Mouse (Mus musculus) embryonic facial prominence, embryonic 14.5 days (tissue): ENCODE measurements around the gene Abr. TPM values are rescaled to one million over a fixed set of nuclear protein-coding genes. Genes with fewer than 3 reads are reported as not detected.

Source experiments
- ATAC-seq: fragments of 200-750 bp; cut with Nextera tagmentation; 2 replicates; pipeline ENCODE4 v1.8.0; 2017; ENCODE audit warnings: low read depth, moderate number of reproducible peaks, moderate TSS enrichment
- DNase-seq: peaks from one replicate; pipeline ENCODE4 v3.0.0-alpha.2; 2015; ENCODE audit warnings: low spot score
- H3K27ac ChIP-seq: fragments of 300-500 bp; sonication (generic); replicated peaks from 2 replicates; pipeline ENCODE4 v1.5.1; 2014; ENCODE audit warnings: low read depth, mild to moderate bottlenecking, low read length, moderate library complexity
- H3K27me3 ChIP-seq: fragments of 300-500 bp; sonication (generic); replicated peaks from 2 replicates; pipeline ENCODE4 v1.6.1; 2014; ENCODE audit warnings: low read length; ENCODE audit not compliant: control insufficient read depth, insufficient read depth
- H3K36me3 ChIP-seq: fragments of 300-500 bp; sonication (generic); 2 replicates; pipeline ENCODE4 v1.6.1; 2014; ENCODE audit warnings: low read length, mixed read lengths; ENCODE audit not compliant: control insufficient read depth, insufficient read depth
- H3K4me1 ChIP-seq: fragments of 300-500 bp; sonication (generic); 2 replicates; pipeline ENCODE4 v1.6.1; 2014; ENCODE audit warnings: antibody characterized with exemption, low read length; ENCODE audit not compliant: control insufficient read depth, insufficient read depth
- H3K4me2 ChIP-seq: fragments of 300-500 bp; sonication (generic); 2 replicates; pipeline ENCODE4 v1.6.1; 2014; ENCODE audit warnings: low read depth, mild to moderate bottlenecking, low read length, moderate library complexity, mixed read lengths
- H3K4me3 ChIP-seq: fragments of 300-500 bp; sonication (generic); 2 replicates; pipeline ENCODE4 v1.5.1; 2014; ENCODE audit warnings: low read depth, mild to moderate bottlenecking, low read length
- H3K9ac ChIP-seq: fragments of 300-500 bp; sonication (generic); 2 replicates; pipeline ENCODE4 v1.6.1; 2014; ENCODE audit warnings: low read depth, mild to moderate bottlenecking, low read length, moderate library complexity, mixed read lengths
- H3K9me3 ChIP-seq: fragments of 300-500 bp; sonication (generic); 2 replicates; pipeline ENCODE4 v1.6.1; 2016; ENCODE audit warnings: low read length; ENCODE audit not compliant: control insufficient read depth
- WGBS: fragments of 180-500 bp; shearing (Covaris S2); extraction: QIAGEN DNeasy Blood & Tissue Kit; methylation state at CpG from one replicate; pipeline ENCODE4 v1.1.7; 2014; 5-methylcytosine and 5-hydroxymethylcytosine counted together
- polyA plus RNA-seq: library from polyadenylated mRNA; unstranded; fragments of >200 nt; fragmentation: Nextera tagmentation; extraction: Ambion mirVana; gene quantifications from 2 replicates; pipeline ENCODE4 v1.2.1, GENCODE M21; 2014

Abr gene
- polyA plus RNA-seq, 1 experiment from 2014 or later: 35.3 TPM

DNA sequence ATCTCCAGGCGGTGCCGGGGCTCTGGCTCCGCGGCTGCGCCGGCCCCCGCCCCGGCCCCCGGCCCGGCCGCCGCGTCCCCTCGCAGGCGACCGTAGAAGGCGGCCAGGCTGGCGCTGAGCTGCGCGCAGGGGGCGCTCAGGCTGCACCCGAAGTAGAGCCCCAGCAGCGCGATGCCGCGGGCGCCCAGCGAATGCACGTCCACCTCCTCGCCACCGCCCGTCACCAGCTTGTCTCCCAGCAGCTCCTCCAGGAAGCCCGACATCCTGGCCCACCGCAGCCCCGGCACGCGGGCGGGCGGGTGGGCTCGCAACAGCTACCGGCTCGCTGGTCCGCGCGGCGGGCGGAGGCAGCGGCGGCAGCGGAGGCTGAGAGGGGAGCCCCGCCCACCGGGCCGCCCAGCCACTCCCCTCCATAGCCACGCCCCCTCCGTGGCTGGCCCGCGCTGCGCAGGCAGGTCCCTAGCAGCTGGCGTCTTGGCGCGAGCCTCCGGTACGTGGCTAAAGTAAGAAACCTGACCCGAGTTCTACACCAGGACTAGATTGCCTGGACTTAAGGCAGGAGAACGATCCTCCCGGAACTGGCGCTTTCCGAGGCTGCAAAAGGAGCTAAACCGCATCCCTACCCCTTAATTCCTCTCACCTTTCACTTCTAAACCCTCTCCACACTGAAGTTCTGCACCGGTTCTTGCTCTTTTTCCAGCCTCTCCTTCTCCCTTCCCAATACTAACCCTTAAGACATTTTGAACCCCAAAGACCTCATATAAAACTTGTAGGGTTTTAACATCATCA lies 223.1 kb downstream of the Abr start, which contains the start of gene Nxn:
Nxn (minus strand) TSS at position 343 of the 789 bp plus-strand sequence.
- H3K4me3 ChIP-seq: peak within 1 kb of the TSS; percentile 88
- WGBS: 0% methylated on average over 17 of the region's 70 CpGs
- H3K27ac ChIP-seq: peak within 1 kb of the TSS; percentile 88
- H3K4me2 ChIP-seq: peak within 1 kb of the TSS; percentile 73
- H3K9ac ChIP-seq: peak within 1 kb of the TSS; percentile 91
- H3K4me1 ChIP-seq: peaks cover 27% of the 10 kb centered on the region
- peak; percentile 94 for ATAC-seq
- H3K36me3 ChIP-seq: no peaks in the 10 kb centered on the region
- no peaks in the 10 kb centered on the region for H3K9me3 ChIP-seq
- peak; percentile 96 for DNase-seq
- H3K27me3 ChIP-seq: no peaks in the 10 kb centered on the region

DNA sequence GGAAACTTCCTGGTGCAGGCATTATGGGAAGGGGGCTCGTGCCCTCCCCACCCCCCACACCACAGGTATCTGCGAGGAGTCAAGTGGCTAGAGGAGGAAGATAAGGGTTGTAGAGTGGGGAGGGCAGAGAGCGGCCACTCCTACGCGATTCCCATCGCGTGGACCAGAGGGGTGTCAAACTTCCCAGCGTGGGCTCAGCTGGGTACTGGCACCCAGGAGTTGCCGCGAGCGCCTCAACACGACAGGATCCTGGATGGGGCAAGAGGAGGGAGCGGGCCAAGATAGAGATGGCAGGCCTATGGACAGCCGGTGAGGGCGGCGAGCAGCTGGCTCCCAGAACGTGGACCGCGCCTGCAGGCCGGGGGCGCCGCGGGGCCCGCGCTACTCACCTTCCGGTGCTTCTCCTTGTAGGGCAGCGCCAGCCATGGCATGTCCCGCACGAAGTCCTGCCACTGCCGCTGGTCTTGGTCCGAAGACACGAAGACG lies 223.8 kb downstream of the Abr start:
- H3K27ac ChIP-seq: peak overlapping the region; percentile 88
- ATAC-seq: peak; percentile 45
- no peaks in the 10 kb centered on the region for H3K36me3 ChIP-seq
- no peaks in the 10 kb centered on the region for H3K9me3 ChIP-seq
- peak overlapping the region; percentile 73 for H3K4me2 ChIP-seq
- H3K27me3 ChIP-seq: no peaks in the 10 kb centered on the region
- 0% methylated on average over 13 of the region's 33 CpGs for WGBS
- peak; percentile 58 for DNase-seq
- peak overlapping the region; percentile 88 for H3K4me3 ChIP-seq
- H3K4me1 ChIP-seq: peaks cover 27% of the 10 kb centered on the region
- H3K9ac ChIP-seq: peak overlapping the region; percentile 91

DNA sequence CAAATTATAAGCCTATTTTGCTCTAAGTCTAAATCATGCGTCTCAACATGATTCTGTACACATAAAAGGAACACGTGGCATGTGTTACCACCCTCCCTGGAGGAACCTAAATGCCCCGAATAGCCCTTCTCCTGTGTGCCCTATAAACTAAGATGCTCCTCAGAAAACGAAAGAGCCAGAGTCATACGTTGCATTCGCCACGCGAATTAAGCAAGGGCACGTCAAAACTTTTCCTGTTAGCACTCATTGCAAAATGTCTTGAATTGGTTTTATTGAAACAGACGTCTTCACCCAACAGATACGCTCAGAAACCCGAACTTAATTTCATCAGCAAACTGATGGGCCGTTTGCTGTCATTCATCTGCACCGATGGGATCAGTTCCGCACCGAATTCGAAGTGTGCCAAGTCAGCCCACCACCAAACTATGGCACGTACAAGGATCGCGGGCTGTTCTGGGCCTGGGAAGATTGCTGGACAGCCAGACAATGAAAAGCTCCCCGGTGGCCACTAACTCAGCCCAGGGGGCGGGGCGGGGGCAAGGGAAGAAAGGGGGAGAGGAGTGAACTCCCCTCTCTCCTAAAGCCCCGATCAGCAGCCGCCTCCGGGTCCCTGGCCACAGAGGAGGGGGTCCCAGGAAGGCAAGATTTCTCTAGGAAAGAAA lies 224.3 kb downstream of the Abr start:
- Histone ChIP-seq H3K27ac (peak overlapping the region; percentile 88), H3K27me3 (no peaks in the 10 kb centered on the region), H3K9ac (peak overlapping the region; percentile 91), H3K4me1 (peaks cover 27% of the 10 kb centered on the region), H3K9me3 (no peaks in the 10 kb centered on the region), H3K4me3 (peak overlapping the region; percentile 88), H3K4me2 (peak overlapping the region; percentile 73), H3K36me3 (no peaks in the 10 kb centered on the region)
- ATAC-seq: 0 out of 2 replicates have a peak, but pooled peaks have one; percentile 1
- 1% methylated on average over 26 of the region's 26 CpGs for whole genome bisulfite sequencing
- peak; percentile 54 for DNase-seq

DNA sequence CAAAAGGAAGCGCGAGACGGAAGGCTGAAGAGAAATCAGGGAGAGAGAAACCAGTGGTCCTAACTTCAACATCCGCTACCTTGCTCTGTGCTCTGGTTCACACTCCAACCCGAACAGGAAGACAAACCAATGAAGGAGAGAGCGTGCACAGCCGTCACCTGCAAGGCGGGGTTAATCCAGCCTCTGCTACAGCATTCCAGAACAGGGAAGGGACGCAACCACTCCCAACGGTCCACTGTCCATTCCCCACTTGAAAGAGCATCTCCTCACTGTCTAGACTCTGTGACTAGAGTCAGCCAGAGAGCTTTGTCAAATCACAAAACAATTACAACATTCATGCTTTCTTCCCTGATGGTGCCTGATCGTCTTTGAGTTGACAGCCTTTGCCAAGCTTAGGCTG lies 229.1 kb downstream of the Abr start:
- peaks cover 17% of the 10 kb centered on the region for H3K36me3 ChIP-seq
- no peak overlapping the region for H3K27ac ChIP-seq
- DNase-seq: no peak
- H3K4me2 ChIP-seq: no peak overlapping the region
- 83% methylated on average over 11 of the region's 11 CpGs for WGBS
- H3K4me1 ChIP-seq: peaks cover 31% of the 10 kb centered on the region
- ATAC-seq: no peak
- no peaks in the 10 kb centered on the region for H3K27me3 ChIP-seq
- no peak overlapping the region for H3K4me3 ChIP-seq
- no peaks in the 10 kb centered on the region for H3K9me3 ChIP-seq
- no peak overlapping the region for H3K9ac ChIP-seq

DNA sequence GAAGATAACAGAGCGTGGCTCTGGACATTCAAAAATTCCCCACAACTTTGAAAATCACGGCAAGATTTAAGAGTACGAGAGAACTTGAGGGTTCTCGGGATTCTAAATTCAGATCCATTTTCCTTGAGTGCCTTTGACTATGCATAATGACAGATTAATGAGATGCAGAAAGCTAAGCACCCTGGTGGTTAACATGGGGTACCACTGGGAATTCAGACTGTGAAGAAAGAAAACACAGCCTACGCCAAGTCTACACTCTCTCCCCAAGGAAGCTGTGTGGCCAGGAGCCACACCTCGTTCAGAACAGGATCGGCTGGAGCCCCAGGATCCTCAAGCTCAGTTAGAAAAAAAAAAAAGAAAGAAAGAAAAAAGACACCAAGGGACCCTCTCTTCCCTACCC lies 229.6 kb downstream of the Abr start:
- H3K4me3 ChIP-seq: no peak overlapping the region
- no peak overlapping the region for H3K9ac ChIP-seq
- H3K36me3 ChIP-seq: peaks cover 17% of the 10 kb centered on the region
- WGBS: 76% methylated on average over 7 of the region's 7 CpGs
- peaks cover 31% of the 10 kb centered on the region for H3K4me1 ChIP-seq
- no peaks in the 10 kb centered on the region for H3K27me3 ChIP-seq
- ATAC-seq (0 out of 2 replicates have a peak, but pooled peaks have one; percentile 25), DNase-seq (no peak)
- no peak overlapping the region for H3K4me2 ChIP-seq
- H3K27ac ChIP-seq: no peak overlapping the region
- no peaks in the 10 kb centered on the region for H3K9me3 ChIP-seq

DNA sequence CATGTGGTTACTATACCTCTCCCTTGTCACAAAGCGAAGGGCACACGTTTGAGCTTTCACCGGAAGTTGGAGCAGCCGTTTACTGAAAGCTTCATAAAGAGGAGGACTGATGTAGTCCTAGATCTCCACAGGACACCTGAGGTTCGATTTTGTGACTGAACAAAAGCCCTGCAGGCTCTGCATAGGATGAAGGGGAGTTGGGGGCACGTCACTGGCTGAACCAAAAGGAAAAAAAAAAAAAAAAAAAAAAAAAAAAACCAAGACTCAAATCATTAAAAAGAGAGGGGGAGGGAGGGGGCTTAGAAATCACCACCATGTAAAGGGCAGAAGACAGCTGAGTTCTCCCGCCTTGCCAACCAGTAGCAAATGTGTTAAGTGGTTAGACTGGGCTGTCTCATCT lies 233.4 kb downstream of the Abr start:
- Histone ChIP-seq H3K9me3 (no peaks in the 10 kb centered on the region), H3K9ac (no peak overlapping the region), H3K4me2 (peak overlapping the region; percentile 8; the same call in 1 of the 2 replicates), H3K27ac (no peak overlapping the region), H3K4me3 (no peak overlapping the region), H3K4me1 (peaks cover 27% of the 10 kb centered on the region), H3K36me3 (peaks cover 17% of the 10 kb centered on the region), H3K27me3 (no peaks in the 10 kb centered on the region)
- ATAC-seq (no peak), DNase-seq (no peak)
- 31% methylated on average over 7 of the region's 7 CpGs for WGBS

DNA sequence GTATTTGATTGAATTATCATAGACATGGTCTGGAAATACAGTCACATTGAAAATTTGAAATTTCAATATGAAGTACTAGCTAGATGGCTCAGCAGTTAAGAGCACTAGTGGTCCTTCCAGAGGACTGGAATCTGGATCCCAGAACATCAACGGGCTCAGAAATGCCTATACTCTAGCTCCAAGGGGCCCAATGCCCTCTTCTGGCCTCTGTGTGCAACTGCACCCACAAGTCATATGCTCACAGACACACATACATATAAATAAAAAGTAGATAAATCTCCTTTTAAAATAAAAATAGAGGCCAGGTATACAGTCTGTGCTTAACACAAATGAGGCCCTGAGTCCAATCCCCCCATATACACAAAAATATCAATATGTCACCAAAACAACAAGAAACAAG lies 235.0 kb downstream of the Abr start:
- 70% methylated on average over 1 of the region's 1 CpGs for WGBS
- Histone ChIP-seq H3K4me1 (peaks cover 41% of the 10 kb centered on the region), H3K27me3 (no peaks in the 10 kb centered on the region), H3K9ac (no peak overlapping the region), H3K27ac (no peak overlapping the region), H3K36me3 (peaks cover 15% of the 10 kb centered on the region), H3K9me3 (no peaks in the 10 kb centered on the region), H3K4me3 (no peak overlapping the region), H3K4me2 (no peak overlapping the region)
- no peak for ATAC-seq
- DNase-seq: no peak

DNA sequence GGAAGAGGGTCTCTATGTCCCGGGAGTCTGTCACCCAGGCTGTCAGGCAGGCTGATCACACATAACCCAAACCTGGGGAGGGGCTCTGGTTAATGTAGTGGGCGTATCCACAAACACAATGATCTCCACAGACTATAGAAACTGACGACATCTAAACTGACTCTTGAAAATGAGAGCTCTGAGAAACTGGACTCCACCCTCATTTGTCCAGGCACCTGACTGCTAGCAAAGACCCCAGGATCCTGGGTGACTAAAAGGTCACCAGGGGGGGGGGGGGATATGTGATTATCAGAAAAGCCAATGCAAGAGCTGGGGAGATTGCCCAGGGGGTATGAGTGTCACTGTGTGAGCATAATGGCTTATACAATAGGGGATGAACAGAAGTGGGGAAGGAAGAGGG lies 236.4 kb downstream of the Abr start:
- Histone ChIP-seq H3K9me3 (no peaks in the 10 kb centered on the region), H3K9ac (no peak overlapping the region), H3K36me3 (peaks cover 4% of the 10 kb centered on the region), H3K27ac (0 out of 2 replicates have a peak overlapping the region, but pooled peaks have one; percentile 16), H3K4me1 (peaks cover 42% of the 10 kb centered on the region), H3K27me3 (no peaks in the 10 kb centered on the region), H3K4me3 (no peak overlapping the region), H3K4me2 (no peak overlapping the region)
- ATAC-seq (no peak), DNase-seq (no peak)
- 57% methylated on average over 3 of the region's 3 CpGs for WGBS
